Mouse (Mus musculus): ENCODE measurements around the gene Palm. TPM values are rescaled to one million over a fixed set of nuclear protein-coding genes. Genes with fewer than 3 reads are reported as not detected.

Gene Palm
- polyA plus RNA-seq, 1 experiment from 2014 or later, result 261 TPM

- Histone ChIP-seq H3K9me3 (no peaks in the 10 kb centered on the region), H3K4me2 (replicated peaks) (peak overlapping the region; percentile 100), H3K4me1 (replicated peaks) (peaks cover 69% of the 10 kb centered on the region), H3K27ac (peak overlapping the region; percentile 100), H3K4me3 (replicated peaks) (peak overlapping the region; percentile 99), H3K36me3 (peaks cover 37% of the 10 kb centered on the region), H3K9ac (replicated peaks) (peak overlapping the region; percentile 98), H3K27me3 (no peaks in the 10 kb centered on the region)
- peak; percentile 43 for ATAC-seq
- WGBS, result under 1% methylated on average over 83 of the region's 83 CpGs
Observed at GRCm38 (mm10) chr10:79854801-79855541, 61.6 kb downstream of the Palm start.

DNA sequence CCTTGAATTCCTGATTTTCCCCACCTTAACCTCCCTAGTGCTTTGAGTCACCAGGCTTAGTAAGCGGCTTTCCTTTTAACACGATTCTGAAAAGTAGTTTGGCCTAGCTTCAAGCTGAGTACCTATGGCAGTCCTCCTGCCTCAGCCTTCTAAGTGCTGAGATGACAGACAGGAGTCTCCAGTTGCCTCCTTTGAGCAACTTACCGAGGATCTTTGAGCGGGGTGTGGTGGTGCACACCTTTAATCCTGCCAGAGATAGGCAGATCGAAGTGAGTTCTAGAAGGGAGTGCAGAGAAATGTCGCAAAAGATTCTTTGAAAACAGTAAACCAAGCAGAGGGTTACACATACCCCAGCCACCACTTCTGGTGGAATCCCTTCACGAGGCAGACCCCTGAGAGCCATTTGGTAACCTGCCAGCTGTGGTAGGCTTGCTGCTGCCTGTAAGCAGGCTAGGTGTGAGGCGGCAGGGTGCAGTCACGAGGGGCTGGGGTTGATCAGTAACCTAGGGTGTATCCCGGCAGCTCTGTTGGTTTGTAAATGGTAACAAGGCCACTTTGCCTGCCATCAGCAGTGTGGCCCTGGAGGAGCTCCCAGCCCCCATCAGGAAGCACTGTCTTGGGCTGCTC, 62.3 kb downstream of the Palm start:
- Histone ChIP-seq H3K4me3 (replicated peaks) (peak overlapping the region; percentile 99), H3K9ac (replicated peaks) (peak overlapping the region; percentile 98), H3K4me1 (replicated peaks) (peaks cover 69% of the 10 kb centered on the region), H3K27ac (peak overlapping the region; percentile 100), H3K36me3 (peaks cover 44% of the 10 kb centered on the region), H3K27me3 (no peaks in the 10 kb centered on the region), H3K9me3 (no peaks in the 10 kb centered on the region), H3K4me2 (replicated peaks) (peak overlapping the region; percentile 100)
- WGBS, result 5% methylated on average over 10 of the region's 10 CpGs
- ATAC-seq, result no peak

- H3K27ac ChIP-seq, result peak overlapping the region; percentile 54; the same call in 1 of the 2 replicates
- H3K4me1 ChIP-seq (replicated peaks), result peaks cover 66% of the 10 kb centered on the region
- H3K9ac ChIP-seq (replicated peaks), result peak overlapping the region; percentile 98
- no peak for ATAC-seq
- H3K4me3 ChIP-seq (replicated peaks), result peak overlapping the region; percentile 99
- no peaks in the 10 kb centered on the region for H3K27me3 ChIP-seq
- WGBS, result 43% methylated on average over 6 of the region's 6 CpGs
- peak overlapping the region; percentile 100 for H3K4me2 ChIP-seq (replicated peaks)
- peaks cover 50% of the 10 kb centered on the region for H3K36me3 ChIP-seq
- no peaks in the 10 kb centered on the region for H3K9me3 ChIP-seq
Observed at GRCm38 (mm10) chr10:79856280-79856679, 62.9 kb downstream of the Palm start.

DNA sequence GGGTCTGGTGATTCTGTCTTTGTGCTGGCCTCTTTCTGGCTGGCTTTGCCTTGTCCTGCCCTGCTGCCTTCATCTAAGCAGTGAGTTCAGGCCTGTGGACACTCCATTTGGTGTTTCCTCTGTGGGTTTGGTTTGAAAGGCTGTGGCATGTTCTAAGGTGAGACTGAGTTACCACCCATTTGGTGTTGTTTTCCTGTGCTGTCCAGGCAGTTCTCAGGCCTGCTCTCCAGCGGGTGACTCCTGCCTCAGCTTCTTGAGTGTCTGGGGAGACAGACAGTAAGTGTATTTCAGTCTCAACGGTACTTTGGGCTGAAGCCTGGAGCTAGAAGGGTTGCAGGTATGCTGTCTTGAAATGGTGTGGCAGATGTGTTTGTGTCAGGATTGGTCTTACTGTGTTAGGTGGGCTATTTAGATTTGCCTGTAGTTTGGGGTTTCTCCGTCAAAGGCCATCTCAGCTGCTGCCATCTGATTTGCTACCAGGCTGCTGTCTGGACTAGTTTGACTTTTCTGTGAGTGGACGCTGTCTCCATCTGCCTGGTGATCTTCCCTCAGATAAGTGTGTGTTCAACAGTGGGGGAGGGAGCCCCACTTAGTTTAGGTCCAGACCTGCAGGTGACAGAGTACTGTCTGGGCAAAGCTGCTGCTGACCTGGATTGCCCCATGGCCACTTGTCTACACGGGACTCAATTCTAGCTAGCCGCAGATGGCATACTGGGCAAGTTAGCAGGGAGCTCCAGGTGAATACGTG, 63.5 kb downstream of the Palm start:
- Histone ChIP-seq H3K27me3 (no peaks in the 10 kb centered on the region), H3K9ac (replicated peaks) (peak overlapping the region; percentile 98), H3K36me3 (peaks cover 56% of the 10 kb centered on the region), H3K9me3 (no peaks in the 10 kb centered on the region), H3K4me2 (replicated peaks) (peak overlapping the region; percentile 100), H3K4me1 (replicated peaks) (peaks cover 60% of the 10 kb centered on the region), H3K4me3 (replicated peaks) (peak overlapping the region; percentile 99), H3K27ac (peak overlapping the region; percentile 54)
- WGBS, result 65% methylated on average over 7 of the region's 7 CpGs
- no peak for ATAC-seq

- Histone ChIP-seq H3K9me3 (no peaks in the 10 kb centered on the region), H3K4me3 (replicated peaks) (peak overlapping the region; percentile 99), H3K27ac (peak overlapping the region; percentile 54), H3K36me3 (peaks cover 62% of the 10 kb centered on the region), H3K9ac (replicated peaks) (peak overlapping the region; percentile 98), H3K4me1 (replicated peaks) (peaks cover 55% of the 10 kb centered on the region), H3K4me2 (replicated peaks) (peak overlapping the region; percentile 100), H3K27me3 (no peaks in the 10 kb centered on the region)
- no peak for ATAC-seq
- whole genome bisulfite sequencing, result 44% methylated on average over 4 of the region's 4 CpGs
Observed at GRCm38 (mm10) chr10:79857452-79857811, 64.1 kb downstream of the Palm start.

DNA sequence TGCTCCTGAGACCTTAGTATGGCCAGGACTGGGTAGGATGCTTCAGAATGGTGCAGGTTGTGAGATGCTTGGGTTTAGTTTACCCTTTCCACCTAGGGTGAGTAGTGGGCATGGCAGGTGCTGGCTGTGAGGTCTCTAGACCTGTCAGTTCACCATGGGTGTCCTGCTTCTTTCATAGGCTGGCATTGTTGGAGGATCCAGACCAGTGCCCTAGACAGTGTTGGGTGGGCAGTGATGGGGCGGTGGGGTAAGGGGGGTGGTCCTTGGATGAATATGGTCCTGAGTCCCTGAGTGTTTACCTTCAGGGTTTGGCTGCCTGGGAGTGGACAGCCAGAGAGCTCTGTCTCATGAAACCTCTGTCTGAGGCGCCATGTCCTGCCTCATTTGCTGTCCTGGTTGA, 64.5 kb downstream of the Palm start:
- WGBS, result 84% methylated on average over 2 of the region's 2 CpGs
- H3K9ac ChIP-seq (replicated peaks), result peak overlapping the region; percentile 98
- H3K4me2 ChIP-seq (replicated peaks), result peak overlapping the region; percentile 100
- no peak for ATAC-seq
- H3K36me3 ChIP-seq, result peaks cover 67% of the 10 kb centered on the region
- H3K4me1 ChIP-seq (replicated peaks), result peaks cover 50% of the 10 kb centered on the region
- H3K27ac ChIP-seq, result peak overlapping the region; percentile 54
- no peaks in the 10 kb centered on the region for H3K27me3 ChIP-seq
- H3K9me3 ChIP-seq, result no peaks in the 10 kb centered on the region
- peak overlapping the region; percentile 99 for H3K4me3 ChIP-seq (replicated peaks)

DNA sequence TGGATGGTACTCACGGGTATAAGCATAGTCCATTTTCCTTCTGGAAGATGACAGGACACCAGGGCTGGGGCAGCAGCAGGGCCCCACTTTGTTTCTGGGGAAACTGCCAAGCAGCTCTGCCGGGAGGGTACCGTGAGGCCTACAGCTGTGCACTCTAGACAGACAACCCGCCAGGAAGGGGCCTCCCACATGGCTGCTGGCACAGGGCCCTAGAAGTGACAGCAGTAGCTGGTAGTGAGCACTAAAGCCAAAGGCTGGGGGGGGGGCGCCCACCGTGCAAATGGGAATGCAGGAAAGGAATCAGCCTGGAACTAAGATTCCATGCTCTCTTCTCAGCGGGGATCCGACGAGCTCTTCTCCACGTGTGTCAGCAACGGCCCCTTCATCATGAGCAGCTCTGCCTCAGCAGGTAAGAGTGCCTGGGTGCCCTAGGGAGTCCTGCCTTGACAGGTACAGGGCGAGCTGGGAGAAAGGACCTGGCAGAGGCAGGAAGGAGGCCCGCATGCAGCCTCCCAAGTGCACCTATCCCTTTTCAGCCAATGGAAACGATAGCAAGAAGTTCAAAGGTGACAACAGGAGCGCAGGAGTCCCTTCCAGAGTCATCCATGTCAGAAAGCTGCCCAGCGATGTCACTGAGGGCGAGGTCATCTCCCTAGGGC, 65.2 kb downstream of the Palm start:
- no peaks in the 10 kb centered on the region for H3K27me3 ChIP-seq
- H3K4me2 ChIP-seq (replicated peaks), result peak overlapping the region; percentile 100
- H3K4me1 ChIP-seq (replicated peaks), result peaks cover 43% of the 10 kb centered on the region
- H3K4me3 ChIP-seq (replicated peaks), result peak overlapping the region; percentile 99
- no peaks in the 10 kb centered on the region for H3K9me3 ChIP-seq
- peak overlapping the region; percentile 54 for H3K27ac ChIP-seq
- ATAC-seq, result no peak
- WGBS, result 60% methylated on average over 17 of the region's 17 CpGs
- H3K36me3 ChIP-seq, result peaks cover 73% of the 10 kb centered on the region
- peak overlapping the region; percentile 98 for H3K9ac ChIP-seq (replicated peaks)

DNA sequence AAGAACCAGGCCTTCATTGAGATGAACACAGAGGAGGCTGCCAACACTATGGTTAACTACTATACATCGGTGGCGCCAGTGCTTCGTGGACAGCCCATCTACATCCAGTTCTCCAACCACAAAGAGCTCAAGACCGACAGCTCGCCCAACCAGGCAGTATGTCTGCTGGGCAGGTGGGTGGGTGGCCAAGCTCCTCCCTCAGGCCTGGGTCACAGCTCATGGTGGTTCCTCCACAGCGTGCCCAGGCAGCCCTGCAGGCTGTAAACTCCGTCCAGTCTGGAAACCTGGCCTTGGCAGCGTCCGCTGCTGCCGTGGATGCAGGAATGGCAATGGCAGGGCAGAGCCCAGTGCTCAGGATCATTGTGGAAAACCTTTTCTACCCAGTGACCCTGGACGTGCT, 65.7 kb downstream of the Palm start:
- ATAC-seq, result no peak
- H3K9ac ChIP-seq (replicated peaks), result no peak overlapping the region; the same call in 1 of the 2 replicates
- 92% methylated on average over 11 of the region's 11 CpGs for WGBS
- no peak overlapping the region for H3K4me3 ChIP-seq (replicated peaks)
- H3K4me2 ChIP-seq (replicated peaks), result peak overlapping the region; percentile 100; the same call in 1 of the 2 replicates
- H3K9me3 ChIP-seq, result no peaks in the 10 kb centered on the region
- no peaks in the 10 kb centered on the region for H3K27me3 ChIP-seq
- H3K27ac ChIP-seq, result peak overlapping the region; percentile 54; the same call in 1 of the 2 replicates
- H3K4me1 ChIP-seq (replicated peaks), result peaks cover 40% of the 10 kb centered on the region
- H3K36me3 ChIP-seq, result peaks cover 77% of the 10 kb centered on the region

DNA sequence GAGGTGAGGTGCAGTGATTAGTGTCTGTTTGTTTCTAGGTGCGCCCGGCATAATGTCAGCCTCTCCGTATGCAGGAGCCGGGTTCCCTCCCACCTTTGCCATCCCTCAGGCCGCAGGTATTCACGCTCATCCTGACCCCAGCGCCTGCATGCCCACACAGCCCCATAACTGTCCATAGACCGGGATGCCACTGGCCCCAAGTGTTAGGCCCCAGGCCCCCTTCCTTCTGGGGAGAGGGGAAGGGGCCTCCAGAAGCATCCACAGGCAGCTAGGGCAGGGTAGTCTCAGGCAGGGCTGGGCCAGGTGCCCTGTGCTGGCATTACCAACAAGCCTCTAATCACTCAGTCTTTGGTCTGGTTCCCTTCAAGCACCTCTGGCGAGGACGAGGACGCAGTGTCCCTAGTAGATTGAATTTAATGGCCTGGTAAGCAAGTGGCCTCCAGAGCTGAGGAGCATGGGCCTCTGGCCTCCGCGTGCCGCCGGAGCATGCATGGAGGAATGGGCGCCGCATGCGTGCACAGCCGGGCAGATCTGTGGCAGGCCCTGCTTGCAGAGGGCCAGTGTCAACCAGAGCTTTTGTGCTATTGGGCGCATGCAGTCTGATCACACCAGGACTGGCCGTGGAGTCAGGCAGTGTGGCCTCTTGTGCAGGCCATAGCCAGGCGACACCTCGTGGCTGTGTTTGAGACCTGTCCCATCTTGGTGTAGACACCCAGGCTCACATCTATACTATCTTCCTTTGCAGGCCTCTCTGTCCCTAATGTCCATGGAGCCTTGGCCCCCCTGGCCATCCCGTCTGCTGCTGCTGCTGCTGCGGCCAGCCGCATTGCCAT, 66.9 kb downstream of the Palm start:
- H3K4me3 ChIP-seq (replicated peaks), result no peak overlapping the region
- 93% methylated on average over 26 of the region's 26 CpGs for WGBS
- no peak overlapping the region for H3K9ac ChIP-seq (replicated peaks)
- ATAC-seq, result no peak
- H3K4me2 ChIP-seq (replicated peaks), result no peak overlapping the region
- H3K27ac ChIP-seq, result no peak overlapping the region
- no peaks in the 10 kb centered on the region for H3K9me3 ChIP-seq
- peaks cover 89% of the 10 kb centered on the region for H3K36me3 ChIP-seq
- peaks cover 47% of the 10 kb centered on the region for H3K4me1 ChIP-seq (replicated peaks)
- H3K27me3 ChIP-seq, result no peaks in the 10 kb centered on the region

GRCm38 (mm10) chr10:79861230-79862048, 68.1 kb downstream of the Palm start:
- no peak overlapping the region for H3K9ac ChIP-seq (replicated peaks)
- no peaks in the 10 kb centered on the region for H3K9me3 ChIP-seq
- H3K4me2 ChIP-seq (replicated peaks), result no peak overlapping the region
- ATAC-seq, result no peak
- peaks cover 98% of the 10 kb centered on the region for H3K36me3 ChIP-seq
- no peak overlapping the region for H3K4me3 ChIP-seq (replicated peaks)
- 78% methylated on average over 25 of the region's 25 CpGs for WGBS
- H3K4me1 ChIP-seq (replicated peaks), result peaks cover 47% of the 10 kb centered on the region
- H3K27ac ChIP-seq, result no peak overlapping the region; the same call in 1 of the 2 replicates
- no peaks in the 10 kb centered on the region for H3K27me3 ChIP-seq

All from midbrain, embryonic 13.5 days (tissue).